Mouse (Mus musculus) left cerebral cortex, postnatal 4 days (tissue): ENCODE measurements at regions not wholly inside any gene's neighbourhood (a gene's known extent, or its start where the extent isn't known, plus 50 kb on each side); places are given as distances from the start of the nearest gene placed in this dataset.

ENCODE experiments used
- DNase-seq: peaks from one replicate; pipeline ENCODE4 v3.0.0-alpha.2; 2022
- intact Hi-C: fragments of 180-260 bp; cut with DNase I; formaldehyde crosslinking; loops from one replicate; pipeline ENCODE4 v1.15.1; 2025

GRCm38 (mm10) chr6:14298167-14298566 lies 426.8 kb upstream of the 2610001J05Rik start:
- intact Hi-C loops, result no loop called here

GRCm38 (mm10) chr6:14297428-14297827 lies 426.1 kb upstream of the 2610001J05Rik start:
- DNase-seq, result no peak
- intact Hi-C loops, result no loop called here

More at GRCm38 (mm10) chr6:14298167-14298566, 426.8 kb upstream of the 2610001J05Rik start:
- no peak for DNase-seq

GRCm38 (mm10) chr6:14290843-14291242 lies 419.5 kb upstream of the 2610001J05Rik start:
- DNase-seq, result no peak
- intact Hi-C loops, result no loop called here

- intact Hi-C loops, result no loop called here
- DNase-seq, result peak; percentile 1
These were observed 410.2 kb upstream of the 2610001J05Rik start for GRCm38 (mm10) chr6:14281476-14281875.

GRCm38 (mm10) chr6:14261941-14262340 lies 390.6 kb upstream of the 2610001J05Rik start:
- peak; percentile 36 for DNase-seq
- intact Hi-C loops, result no loop called here

- DNase-seq, result no peak
- intact Hi-C loops, result no loop called here
These were observed 369.0 kb upstream of the 2610001J05Rik start for GRCm38 (mm10) chr6:14240331-14240730.

GRCm38 (mm10) chr6:14239151-14239550 lies 367.8 kb upstream of the 2610001J05Rik start:
- intact Hi-C loops, result no loop called here
- no peak for DNase-seq

- no peak for DNase-seq
- intact Hi-C loops, result no loop called here
These were observed 359.5 kb upstream of the 2610001J05Rik start for GRCm38 (mm10) chr6:14230823-14231222.

- peak; percentile 63 for DNase-seq
- intact Hi-C loops, result no loop called here
These were observed 336.2 kb upstream of the 2610001J05Rik start for GRCm38 (mm10) chr6:14207509-14207908.

- DNase-seq, result no peak
- intact Hi-C loops, result no loop called here
These were observed 325.8 kb upstream of the 2610001J05Rik start for GRCm38 (mm10) chr6:14197107-14197506.

GRCm38 (mm10) chr6:14195351-14195750 lies 324.0 kb upstream of the 2610001J05Rik start:
- intact Hi-C loops, result no loop called here
- DNase-seq, result no peak

GRCm38 (mm10) chr6:14191387-14192023 lies 320.2 kb upstream of the 2610001J05Rik start:
- intact Hi-C loops, result no loop called here
- no peak for DNase-seq

GRCm38 (mm10) chr6:14185921-14186420 lies 314.7 kb upstream of the 2610001J05Rik start:
- intact Hi-C loops, result loop anchor here (1.0 kb wide), 1 partner anchor 41 kb away; no protein-coding TSS in a partner anchor
- DNase-seq, result no peak

- intact Hi-C loops, result no loop called here
- DNase-seq, result no peak
These were observed 276.1 kb upstream of the 2610001J05Rik start for GRCm38 (mm10) chr6:14147370-14147769.

GRCm38 (mm10) chr6:14146394-14146793 lies 275.1 kb upstream of the 2610001J05Rik start:
- no peak for DNase-seq
- intact Hi-C loops, result no loop called here

GRCm38 (mm10) chr6:14142107-14142751 lies 270.9 kb upstream of the 2610001J05Rik start:
- intact Hi-C loops, result no loop called here
- no peak for DNase-seq

- no peak for DNase-seq
- intact Hi-C loops, result no loop called here
These were observed 259.2 kb upstream of the 2610001J05Rik start for GRCm38 (mm10) chr6:14130392-14131144.

- DNase-seq, result no peak
- intact Hi-C loops, result no loop called here
These were observed 258.1 kb upstream of the 2610001J05Rik start for GRCm38 (mm10) chr6:14129394-14129793.

GRCm38 (mm10) chr6:14122311-14122710 lies 251.0 kb upstream of the 2610001J05Rik start:
- intact Hi-C loops, result no loop called here
- DNase-seq, result no peak

GRCm38 (mm10) chr6:14121479-14121878 lies 250.2 kb upstream of the 2610001J05Rik start:
- DNase-seq, result no peak
- intact Hi-C loops, result no loop called here

GRCm38 (mm10) chr6:14094907-14095306 lies 223.6 kb upstream of the 2610001J05Rik start:
- DNase-seq, result no peak
- intact Hi-C loops, result no loop called here
